Mouse (Mus musculus): ENCODE data around the gene Tesc. TPM values are rescaled to one million over a fixed set of nuclear protein-coding genes. Genes with fewer than 3 reads are reported as not detected.

Gene Tesc
- polyA plus RNA-seq, 2 experiments: 2.2 to 8.6 TPM

GRCm38 (mm10) chr5:117986327-117986726, 41.2 kb upstream of the Tesc start:
- TF ChIP-seq POLR2A (IDR thresholded peaks at IDR 0.05; ENCODE audit: borderline replicate concordance, extremely low read depth, insufficient read depth, insufficient read length): no peak
- Histone ChIP-seq H3K36me3 (ENCODE audit: control insufficient read depth, insufficient read depth, low read length) (peaks cover 81% of the 10 kb centered on the region), H3K4me2 (replicated peaks; ENCODE audit: low read depth, low read length, severe bottlenecking) (no peak overlapping the region), H3K9me3 (ENCODE audit: control insufficient read depth, low read length) (no peaks in the 10 kb centered on the region), H3K27ac (replicated peaks; ENCODE audit: low read depth, low read length) (no peak overlapping the region), H3K4me3 (replicated peaks; ENCODE audit: low read length) (no peak overlapping the region), H3K9ac (ENCODE audit: low read depth, low read length, severe bottlenecking) (no peak overlapping the region), H3K4me1 (ENCODE audit: control insufficient read depth, insufficient read depth, low read length) (no peaks in the 10 kb centered on the region), H3K27me3 (ENCODE audit: control insufficient read depth, insufficient read depth, low read length) (no peaks in the 10 kb centered on the region)
- no peak for DNase-seq (ENCODE audit: low spot score)
- 58% methylated on average over 4 of the region's 4 CpGs for WGBS
- ATAC-seq (ENCODE audit: low FRiP score, low read depth): no peak

DNA sequence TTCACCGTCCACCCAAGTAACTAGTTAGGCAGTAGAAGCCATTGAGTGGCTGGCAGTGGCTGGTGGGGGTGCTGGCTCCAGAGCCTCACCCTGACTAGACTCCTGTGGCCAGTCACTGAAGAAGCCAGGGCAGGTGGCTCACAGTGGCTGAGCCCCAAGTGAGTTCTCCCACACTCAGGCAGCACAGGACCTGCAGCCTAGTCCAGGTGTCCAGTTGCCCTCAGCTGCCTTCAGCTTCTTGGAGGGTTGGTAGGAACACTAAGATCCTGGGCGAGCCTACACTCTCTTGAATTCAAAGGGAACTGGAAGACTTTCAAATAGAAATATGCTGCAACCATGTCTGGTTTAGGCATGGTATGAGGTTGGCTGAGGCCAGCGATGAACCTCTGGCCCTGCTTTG, 39.7 kb upstream of the Tesc start:
- Histone ChIP-seq H3K4me3 (replicated peaks; ENCODE audit: low read length) (no peak overlapping the region), H3K4me1 (ENCODE audit: control insufficient read depth, insufficient read depth, low read length) (no peaks in the 10 kb centered on the region), H3K9me3 (ENCODE audit: control insufficient read depth, low read length) (no peaks in the 10 kb centered on the region), H3K36me3 (ENCODE audit: control insufficient read depth, insufficient read depth, low read length) (peaks cover 86% of the 10 kb centered on the region), H3K4me2 (replicated peaks; ENCODE audit: low read depth, low read length, severe bottlenecking) (no peak overlapping the region), H3K27me3 (ENCODE audit: control insufficient read depth, insufficient read depth, low read length) (no peaks in the 10 kb centered on the region), H3K9ac (ENCODE audit: low read depth, low read length, severe bottlenecking) (no peak overlapping the region), H3K27ac (replicated peaks; ENCODE audit: low read depth, low read length) (no peak overlapping the region)
- no peak for ATAC-seq (ENCODE audit: low FRiP score, low read depth)
- 86% methylated on average over 3 of the region's 3 CpGs for WGBS
- TF ChIP-seq POLR2A (IDR thresholded peaks at IDR 0.05; ENCODE audit: borderline replicate concordance, extremely low read depth, insufficient read depth, insufficient read length): no peak
- no peak for DNase-seq (ENCODE audit: low spot score)

GRCm38 (mm10) chr5:117988367-117988766, 39.2 kb upstream of the Tesc start:
- Histone ChIP-seq H3K27ac (replicated peaks; ENCODE audit: low read depth, low read length) (no peak overlapping the region), H3K9ac (ENCODE audit: low read depth, low read length, severe bottlenecking) (no peak overlapping the region), H3K4me1 (ENCODE audit: control insufficient read depth, insufficient read depth, low read length) (no peaks in the 10 kb centered on the region), H3K4me3 (replicated peaks; ENCODE audit: low read length) (no peak overlapping the region), H3K36me3 (ENCODE audit: control insufficient read depth, insufficient read depth, low read length) (peaks cover 83% of the 10 kb centered on the region), H3K4me2 (replicated peaks; ENCODE audit: low read depth, low read length, severe bottlenecking) (no peak overlapping the region), H3K9me3 (ENCODE audit: control insufficient read depth, low read length) (no peaks in the 10 kb centered on the region), H3K27me3 (ENCODE audit: control insufficient read depth, insufficient read depth, low read length) (no peaks in the 10 kb centered on the region)
- WGBS: 89% methylated on average over 9 of the region's 9 CpGs
- ATAC-seq (ENCODE audit: low FRiP score, low read depth): no peak
- DNase-seq (ENCODE audit: low spot score): no peak
- no peak for TF ChIP-seq POLR2A (IDR thresholded peaks at IDR 0.05; ENCODE audit: borderline replicate concordance, extremely low read depth, insufficient read depth, insufficient read length)

DNA sequence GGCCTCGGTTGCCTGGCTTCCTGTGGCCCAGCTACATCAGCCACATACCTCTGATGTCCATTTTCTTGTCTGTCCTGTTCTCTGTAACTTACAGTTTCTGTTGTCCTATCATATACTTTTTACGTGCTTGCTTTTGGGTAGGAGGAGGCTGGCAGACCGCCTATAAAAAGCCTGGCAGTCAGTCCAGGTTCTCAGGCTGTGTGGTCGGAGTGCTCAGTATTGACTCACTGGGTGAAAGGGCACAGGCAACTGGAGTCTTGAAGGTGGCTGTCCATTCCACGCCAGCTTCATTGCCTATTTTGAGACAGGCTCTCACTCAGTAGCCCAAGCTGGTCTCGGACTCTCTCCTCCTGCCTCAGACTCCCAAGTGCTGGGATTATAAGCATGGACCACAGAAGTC, 37.8 kb upstream of the Tesc start:
- WGBS: 85% methylated on average over 6 of the region's 6 CpGs
- Histone ChIP-seq H3K27ac (replicated peaks; ENCODE audit: low read depth, low read length) (no peak overlapping the region), H3K27me3 (ENCODE audit: control insufficient read depth, insufficient read depth, low read length) (no peaks in the 10 kb centered on the region), H3K9me3 (ENCODE audit: control insufficient read depth, low read length) (no peaks in the 10 kb centered on the region), H3K36me3 (ENCODE audit: control insufficient read depth, insufficient read depth, low read length) (peaks cover 90% of the 10 kb centered on the region), H3K4me3 (replicated peaks; ENCODE audit: low read length) (no peak overlapping the region), H3K4me2 (replicated peaks; ENCODE audit: low read depth, low read length, severe bottlenecking) (no peak overlapping the region), H3K4me1 (ENCODE audit: control insufficient read depth, insufficient read depth, low read length) (no peaks in the 10 kb centered on the region), H3K9ac (ENCODE audit: low read depth, low read length, severe bottlenecking) (no peak overlapping the region)
- ATAC-seq (ENCODE audit: low FRiP score, low read depth) (no peak), DNase-seq (ENCODE audit: low spot score) (no peak)
- no peak for TF ChIP-seq POLR2A (IDR thresholded peaks at IDR 0.05; ENCODE audit: borderline replicate concordance, extremely low read depth, insufficient read depth, insufficient read length)

- TF ChIP-seq POLR2A (IDR thresholded peaks at IDR 0.05; ENCODE audit: borderline replicate concordance, extremely low read depth, insufficient read depth, insufficient read length): no peak
- ATAC-seq (ENCODE audit: low FRiP score, low read depth): no peak
- H3K27ac ChIP-seq (replicated peaks; ENCODE audit: low read depth, low read length): no peak overlapping the region
- WGBS: 85% methylated on average over 3 of the region's 3 CpGs
- no peaks in the 10 kb centered on the region for H3K4me1 ChIP-seq (ENCODE audit: control insufficient read depth, insufficient read depth, low read length)
- H3K4me3 ChIP-seq (replicated peaks; ENCODE audit: low read length): no peak overlapping the region
- H3K4me2 ChIP-seq (replicated peaks; ENCODE audit: low read depth, low read length, severe bottlenecking): no peak overlapping the region
- H3K27me3 ChIP-seq (ENCODE audit: control insufficient read depth, insufficient read depth, low read length): no peaks in the 10 kb centered on the region
- H3K36me3 ChIP-seq (ENCODE audit: control insufficient read depth, insufficient read depth, low read length): peaks cover 96% of the 10 kb centered on the region
- DNase-seq (ENCODE audit: low spot score): no peak
- H3K9ac ChIP-seq (ENCODE audit: low read depth, low read length, severe bottlenecking): no peak overlapping the region
- no peaks in the 10 kb centered on the region for H3K9me3 ChIP-seq (ENCODE audit: control insufficient read depth, low read length)
These were observed 36.6 kb upstream of the Tesc start for GRCm38 (mm10) chr5:117990957-117991356.

DNA sequence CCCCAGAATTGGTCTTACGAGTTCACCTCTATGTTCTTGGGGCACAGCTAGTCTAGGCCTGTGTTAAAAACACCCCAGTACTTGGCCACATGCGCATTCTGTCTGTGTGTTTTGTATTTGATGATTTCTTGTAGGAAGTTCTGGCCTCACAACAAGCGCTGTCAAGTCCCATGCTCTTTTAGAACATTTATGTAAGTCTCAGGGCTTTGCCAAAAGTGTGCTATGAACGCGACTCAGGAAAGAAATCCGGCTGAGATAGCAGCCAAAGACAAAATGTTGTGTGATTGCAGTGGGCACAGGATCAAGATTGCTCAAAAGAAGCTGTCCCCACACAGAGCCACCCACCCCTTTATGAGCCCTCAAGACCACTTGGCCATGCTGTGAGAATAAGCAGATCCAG, 34.0 kb upstream of the Tesc start:
- Histone ChIP-seq H3K9me3 (ENCODE audit: control insufficient read depth, low read length) (no peaks in the 10 kb centered on the region), H3K4me1 (ENCODE audit: control insufficient read depth, insufficient read depth, low read length) (no peaks in the 10 kb centered on the region), H3K36me3 (ENCODE audit: control insufficient read depth, insufficient read depth, low read length) (peaks cover 95% of the 10 kb centered on the region), H3K4me2 (replicated peaks; ENCODE audit: low read depth, low read length, severe bottlenecking) (no peak overlapping the region), H3K4me3 (replicated peaks; ENCODE audit: low read length) (no peak overlapping the region), H3K27me3 (ENCODE audit: control insufficient read depth, insufficient read depth, low read length) (no peaks in the 10 kb centered on the region), H3K27ac (replicated peaks; ENCODE audit: low read depth, low read length) (no peak overlapping the region), H3K9ac (ENCODE audit: low read depth, low read length, severe bottlenecking) (no peak overlapping the region)
- no peak for TF ChIP-seq POLR2A (IDR thresholded peaks at IDR 0.05; ENCODE audit: borderline replicate concordance, extremely low read depth, insufficient read depth, insufficient read length)
- DNase-seq (ENCODE audit: low spot score) (no peak), ATAC-seq (ENCODE audit: low FRiP score, low read depth) (no peak)
- WGBS: 91% methylated on average over 6 of the region's 6 CpGs

Data from limb, embryonic 14.5 days (tissue).